Mouse (Mus musculus) forebrain, embryonic 12.5 days (tissue): ENCODE results near the gene Cd180. TPM values are rescaled to one million over a fixed set of nuclear protein-coding genes. Genes with fewer than 3 reads are reported as not detected.

Source experiments
- ATAC-seq: fragments of 200-750 bp; cut with Nextera tagmentation; 2 replicates; pipeline ENCODE4 v1.8.0; 2017; ENCODE audit warnings: moderate TSS enrichment; ENCODE audit not compliant: low FRiP score
- H3K27ac ChIP-seq: fragments of 300-500 bp; sonication (generic); 2 replicates; pipeline ENCODE4 v1.5.1; 2016; ENCODE audit warnings: mild to moderate bottlenecking
- H3K27me3 ChIP-seq: fragments of 300-500 bp; sonication (generic); 2 replicates; pipeline ENCODE4 v1.6.1; 2016; ENCODE audit warnings: mild to moderate bottlenecking
- H3K36me3 ChIP-seq: fragments of 300-500 bp; sonication (generic); replicated peaks from 2 replicates; pipeline ENCODE4 v1.6.1; 2016; ENCODE audit warnings: mild to moderate bottlenecking
- H3K4me1 ChIP-seq: fragments of 300-500 bp; sonication (generic); 2 replicates; pipeline ENCODE4 v1.6.1; 2016
- H3K4me2 ChIP-seq: fragments of 300-500 bp; sonication (generic); 2 replicates; pipeline ENCODE4 v1.6.1; 2016; ENCODE audit warnings: mild to moderate bottlenecking, moderate library complexity
- H3K4me3 ChIP-seq: fragments of 300-500 bp; sonication (generic); replicated peaks from 2 replicates; pipeline ENCODE4 v1.5.1; 2016; ENCODE audit warnings: mild to moderate bottlenecking
- H3K9ac ChIP-seq: fragments of 300-500 bp; sonication (generic); 2 replicates; pipeline ENCODE4 v1.6.1; 2016; ENCODE audit warnings: mild to moderate bottlenecking
- H3K9me3 ChIP-seq: fragments of 300-500 bp; sonication (generic); 2 replicates; pipeline ENCODE4 v1.6.1; 2016
- WGBS: fragments of 180-500 bp; shearing (Covaris S2); methylation state at CpG from one replicate; pipeline ENCODE4 v1.1.7; 2016; 5-methylcytosine and 5-hydroxymethylcytosine counted together
- polyA plus RNA-seq: library from polyadenylated mRNA; unstranded; fragments of >200 nt; fragmentation: Nextera tagmentation; extraction: Ambion mirVana; gene quantifications from 2 replicates; pipeline ENCODE4 v1.2.1, GENCODE M21; 2016

Cd180 gene
- polyA plus RNA-seq, 1 experiment from 2014 or later = 0.50 TPM

DNA sequence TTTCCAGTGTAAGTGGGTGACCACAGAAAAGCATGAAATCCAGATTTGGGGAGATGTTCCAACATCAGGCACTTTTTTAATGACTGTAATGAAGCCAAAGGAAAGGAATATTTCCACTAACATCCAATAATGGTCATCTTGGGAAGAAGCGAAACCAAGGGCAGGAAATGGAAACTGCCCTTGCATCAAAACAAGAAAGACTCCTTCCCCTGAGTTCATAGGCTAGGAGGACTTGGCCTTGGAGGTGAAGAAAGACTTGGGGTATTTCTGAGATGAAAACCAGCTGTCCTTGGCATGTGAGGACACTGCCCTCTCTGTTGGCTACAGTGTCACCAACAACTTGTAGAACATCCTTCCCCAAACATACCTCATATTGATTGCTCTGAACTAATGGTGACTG lies 5.2 kb upstream of the Cd180 start:
- 96% methylated on average over 1 of the region's 1 CpGs for WGBS
- no peak overlapping the region for H3K9ac ChIP-seq
- H3K27ac ChIP-seq = no peak overlapping the region
- no peak for ATAC-seq
- H3K36me3 ChIP-seq = no peaks in the 10 kb centered on the region
- no peaks in the 10 kb centered on the region for H3K9me3 ChIP-seq
- H3K27me3 ChIP-seq = no peaks in the 10 kb centered on the region
- H3K4me1 ChIP-seq = peaks cover 13% of the 10 kb centered on the region
- no peak overlapping the region for H3K4me3 ChIP-seq
- H3K4me2 ChIP-seq = no peak overlapping the region

DNA sequence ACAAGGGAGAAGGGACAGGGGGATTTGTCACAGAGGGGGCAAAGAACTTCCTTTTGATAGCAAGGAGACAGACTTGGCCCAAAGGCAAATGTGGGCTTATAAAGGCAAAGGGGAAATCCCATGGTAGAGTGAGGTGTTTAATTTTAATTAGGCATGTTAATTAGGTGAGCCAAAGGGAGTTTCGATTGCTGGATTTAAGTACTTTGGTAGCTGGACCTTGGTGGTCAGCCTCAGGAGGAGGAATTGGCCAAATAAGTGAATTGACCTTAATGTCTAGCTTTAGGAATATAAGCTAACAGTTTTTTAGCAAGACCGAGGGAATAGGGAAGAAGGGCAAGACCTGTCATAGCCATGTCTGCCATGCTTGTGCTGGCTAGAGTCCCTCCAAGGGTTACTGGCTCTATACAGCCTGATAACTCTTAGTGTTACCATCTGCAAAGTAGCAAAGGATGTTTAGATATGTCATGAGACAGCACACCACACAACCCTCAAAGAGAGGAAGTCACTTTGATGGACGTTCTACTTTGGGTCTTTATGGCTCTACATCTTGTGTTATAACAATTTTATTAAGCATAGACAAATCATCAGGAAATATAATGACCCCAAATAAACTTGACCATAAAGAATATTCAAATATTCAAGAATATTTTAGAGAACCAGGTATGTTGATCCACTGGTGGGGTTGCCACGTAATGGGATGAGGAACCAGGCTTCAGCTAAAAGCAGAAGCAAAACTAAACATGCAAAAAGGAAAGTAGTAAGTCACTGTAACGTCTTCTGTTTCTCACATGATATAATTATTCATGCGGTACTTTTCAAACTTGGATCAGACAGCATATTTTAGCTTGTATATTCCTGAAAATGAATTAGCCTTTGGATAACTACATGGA lies 3.9 kb upstream of the Cd180 start:
- H3K36me3 ChIP-seq = no peaks in the 10 kb centered on the region
- peaks cover 13% of the 10 kb centered on the region for H3K4me1 ChIP-seq
- H3K9me3 ChIP-seq = no peaks in the 10 kb centered on the region
- no peak overlapping the region for H3K4me3 ChIP-seq
- H3K9ac ChIP-seq = no peak overlapping the region
- no peaks in the 10 kb centered on the region for H3K27me3 ChIP-seq
- no peak overlapping the region for H3K27ac ChIP-seq
- ATAC-seq = no peak
- WGBS = 87% methylated on average over 6 of the region's 6 CpGs
- no peak overlapping the region for H3K4me2 ChIP-seq

GRCm38 (mm10) chr13:102690184-102690583 lies 3.2 kb upstream of the Cd180 start:
- no peaks in the 10 kb centered on the region for H3K36me3 ChIP-seq
- no peaks in the 10 kb centered on the region for H3K27me3 ChIP-seq
- H3K9me3 ChIP-seq = no peaks in the 10 kb centered on the region
- no peak overlapping the region for H3K4me2 ChIP-seq
- WGBS = 90% methylated on average over 5 of the region's 5 CpGs
- no peak overlapping the region for H3K4me3 ChIP-seq
- ATAC-seq = no peak
- no peak overlapping the region for H3K9ac ChIP-seq
- H3K27ac ChIP-seq = no peak overlapping the region
- peaks cover 13% of the 10 kb centered on the region for H3K4me1 ChIP-seq

DNA sequence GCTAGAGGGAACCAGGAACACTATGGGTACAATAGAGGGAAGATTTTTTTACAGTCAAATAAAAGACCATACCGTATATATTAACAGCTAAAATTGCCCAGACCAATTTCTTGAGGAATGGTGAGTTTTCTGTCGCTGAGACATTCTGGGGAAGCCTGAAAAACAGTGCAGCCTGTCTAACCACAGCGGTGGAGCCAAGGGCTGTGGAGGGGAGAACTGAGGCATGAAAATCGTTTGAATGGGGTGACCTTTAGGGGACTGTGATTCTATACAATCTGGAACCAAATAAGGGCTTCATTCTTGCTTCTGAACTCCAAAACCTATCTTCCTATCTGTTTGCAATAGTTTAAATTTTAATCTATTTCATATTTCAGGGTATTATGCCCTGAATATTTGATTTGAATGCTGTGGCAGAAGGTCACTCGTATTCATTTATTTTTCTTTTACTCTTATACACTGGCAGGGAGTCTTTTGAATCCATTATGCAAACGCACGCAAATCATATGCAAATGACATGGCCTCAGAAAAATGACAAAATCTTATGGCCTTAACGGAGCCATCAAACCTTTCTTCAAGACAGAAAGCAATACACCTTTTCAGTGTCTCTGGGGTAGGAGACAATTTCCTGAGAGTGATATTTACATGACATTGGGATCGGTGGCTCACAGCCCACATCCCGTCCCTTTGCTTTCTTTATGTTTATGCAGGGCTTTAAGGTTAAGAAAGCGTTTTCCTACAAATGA lies 1.8 kb upstream of the Cd180 start:
- H3K4me1 ChIP-seq = peaks cover 13% of the 10 kb centered on the region
- no peak overlapping the region for H3K27ac ChIP-seq
- H3K4me3 ChIP-seq = no peak overlapping the region
- no peak for ATAC-seq
- H3K36me3 ChIP-seq = no peaks in the 10 kb centered on the region
- WGBS = 51% methylated on average over 11 of the region's 11 CpGs
- no peak overlapping the region for H3K9ac ChIP-seq
- no peak overlapping the region for H3K4me2 ChIP-seq
- H3K9me3 ChIP-seq = no peaks in the 10 kb centered on the region
- no peaks in the 10 kb centered on the region for H3K27me3 ChIP-seq

DNA sequence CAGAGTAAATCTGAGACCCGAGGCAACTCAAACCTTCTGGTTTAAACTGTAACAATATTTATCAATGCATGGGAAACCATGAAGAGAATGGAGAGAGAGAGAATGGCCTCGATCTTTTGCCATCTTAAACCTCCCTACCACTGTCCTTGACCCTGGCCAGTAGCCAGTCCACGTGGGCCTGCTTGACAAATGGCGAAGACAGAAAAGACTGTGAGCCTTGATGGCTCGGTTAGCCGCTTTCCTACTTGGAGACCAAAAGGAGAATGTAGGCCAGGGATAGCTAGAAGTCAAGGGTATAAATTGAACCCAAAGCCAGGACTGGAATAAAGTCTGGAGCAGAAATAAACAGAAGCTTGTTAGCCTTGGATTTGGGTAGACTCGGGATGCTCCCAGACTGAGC lies 796 bp downstream of the Cd180 start:
- Histone ChIP-seq H3K9ac (no peak overlapping the region), H3K4me3 (no peak overlapping the region), H3K9me3 (no peaks in the 10 kb centered on the region), H3K4me2 (no peak overlapping the region), H3K27me3 (no peaks in the 10 kb centered on the region), H3K4me1 (peaks cover 23% of the 10 kb centered on the region), H3K36me3 (no peaks in the 10 kb centered on the region), H3K27ac (no peak overlapping the region)
- ATAC-seq = no peak
- 94% methylated on average over 7 of the region's 7 CpGs for WGBS

DNA sequence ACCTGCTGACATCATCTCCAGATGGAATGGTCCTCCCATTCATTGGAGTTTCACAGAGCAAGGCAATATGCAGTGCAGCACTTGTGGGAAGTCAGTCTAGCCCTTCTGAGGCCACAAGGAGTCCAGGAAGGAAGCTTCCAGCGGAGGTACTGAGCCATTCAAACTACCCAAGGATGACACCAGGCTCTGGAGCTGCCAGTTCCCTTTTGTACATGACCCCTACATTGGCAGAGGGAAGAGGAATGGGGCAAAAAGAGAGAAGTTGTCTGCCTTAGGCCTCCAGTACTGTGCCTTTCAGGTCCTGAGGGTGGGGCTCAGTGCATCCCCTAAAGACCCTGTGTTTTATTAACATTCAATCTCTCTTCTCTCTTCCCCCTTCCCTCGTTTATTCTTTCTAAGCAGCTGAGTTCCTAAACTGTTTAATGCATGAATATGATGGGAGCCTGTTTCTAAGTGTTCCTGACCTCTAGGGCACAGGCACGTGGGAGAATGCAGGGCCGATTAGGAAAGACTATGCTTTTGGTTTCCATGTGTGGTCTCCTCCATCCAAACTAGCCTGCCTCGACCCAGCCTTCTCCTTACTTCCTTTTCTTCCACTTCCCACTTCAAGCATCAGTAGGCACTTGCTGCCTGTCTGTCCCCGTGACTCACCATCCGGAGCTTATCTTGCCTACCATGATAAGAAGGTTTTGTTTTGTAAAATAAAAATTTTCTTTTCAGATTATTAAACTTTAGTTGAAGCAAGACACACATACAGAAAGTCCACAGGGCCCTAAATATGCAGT lies 2.0 kb downstream of the Cd180 start:
- H3K9ac ChIP-seq = no peak overlapping the region
- H3K27ac ChIP-seq = no peak overlapping the region
- H3K9me3 ChIP-seq = no peaks in the 10 kb centered on the region
- H3K4me3 ChIP-seq = no peak overlapping the region
- ATAC-seq = no peak
- H3K27me3 ChIP-seq = no peaks in the 10 kb centered on the region
- WGBS = 80% methylated on average over 7 of the region's 7 CpGs
- H3K4me1 ChIP-seq = peaks cover 31% of the 10 kb centered on the region
- H3K4me2 ChIP-seq = no peak overlapping the region
- H3K36me3 ChIP-seq = no peaks in the 10 kb centered on the region

GRCm38 (mm10) chr13:102698335-102698734 lies 5.0 kb downstream of the Cd180 start:
- Histone ChIP-seq H3K4me3 (peak overlapping the region; percentile 15), H3K9ac (0 out of 2 replicates have a peak overlapping the region, but pooled peaks have one; percentile 8), H3K9me3 (no peaks in the 10 kb centered on the region), H3K4me1 (peaks cover 27% of the 10 kb centered on the region), H3K36me3 (no peaks in the 10 kb centered on the region), H3K27me3 (no peaks in the 10 kb centered on the region), H3K4me2 (peak overlapping the region; percentile 36), H3K27ac (peak overlapping the region; percentile 89)
- ATAC-seq = peak; percentile 50; the same call in 1 of the 2 replicates
- 10% methylated on average over 10 of the region's 10 CpGs for WGBS

GRCm38 (mm10) chr13:102698751-102699323 lies 5.5 kb downstream of the Cd180 start:
- peak; percentile 92 for ATAC-seq
- Histone ChIP-seq H3K4me3 (peak overlapping the region; percentile 15; the same call in 1 of the 2 replicates), H3K9ac (0 out of 2 replicates have a peak overlapping the region, but pooled peaks have one; percentile 8), H3K4me2 (peak overlapping the region; percentile 36), H3K9me3 (no peaks in the 10 kb centered on the region), H3K27ac (peak overlapping the region; percentile 89), H3K36me3 (no peaks in the 10 kb centered on the region), H3K4me1 (peaks cover 27% of the 10 kb centered on the region), H3K27me3 (no peaks in the 10 kb centered on the region)
- WGBS = 21% methylated on average over 14 of the region's 14 CpGs

- no peaks in the 10 kb centered on the region for H3K9me3 ChIP-seq
- no peaks in the 10 kb centered on the region for H3K27me3 ChIP-seq
- H3K4me2 ChIP-seq = no peak overlapping the region
- no peak overlapping the region for H3K27ac ChIP-seq
- 92% methylated on average over 5 of the region's 5 CpGs for WGBS
- peaks cover 27% of the 10 kb centered on the region for H3K4me1 ChIP-seq
- no peak overlapping the region for H3K9ac ChIP-seq
- H3K4me3 ChIP-seq = no peak overlapping the region
- H3K36me3 ChIP-seq = no peaks in the 10 kb centered on the region
- ATAC-seq = no peak
These were observed 6.8 kb downstream of the Cd180 start for GRCm38 (mm10) chr13:102700176-102700575.

GRCm38 (mm10) chr13:102700744-102701143 lies 7.4 kb downstream of the Cd180 start:
- H3K9ac ChIP-seq = no peak overlapping the region
- H3K27me3 ChIP-seq = no peaks in the 10 kb centered on the region
- H3K4me1 ChIP-seq = peaks cover 27% of the 10 kb centered on the region
- H3K27ac ChIP-seq = no peak overlapping the region
- no peak overlapping the region for H3K4me2 ChIP-seq
- no peaks in the 10 kb centered on the region for H3K9me3 ChIP-seq
- WGBS = 83% methylated on average over 3 of the region's 3 CpGs
- H3K36me3 ChIP-seq = no peaks in the 10 kb centered on the region
- no peak overlapping the region for H3K4me3 ChIP-seq
- ATAC-seq = no peak

DNA sequence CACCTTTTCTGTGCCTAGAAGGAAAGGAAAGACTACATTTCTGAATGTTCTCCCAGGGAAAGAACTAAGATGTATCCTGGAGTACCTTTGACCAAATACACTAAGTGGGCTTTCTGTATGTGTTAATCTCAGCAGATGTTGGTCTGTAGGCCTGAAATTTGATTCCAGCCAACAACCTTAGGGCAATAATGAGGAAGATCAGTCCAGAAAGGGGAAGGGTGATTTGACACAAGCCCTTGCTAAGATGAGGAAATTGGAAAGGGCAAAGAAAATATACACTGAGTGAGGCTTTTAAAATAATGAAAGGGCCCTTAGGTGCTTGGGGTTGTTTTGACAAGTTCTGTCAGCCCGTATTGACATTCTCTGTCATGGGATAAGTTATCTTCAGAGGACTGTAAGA lies 23.6 kb downstream of the Cd180 start:
- Histone ChIP-seq H3K9ac (no peak overlapping the region), H3K36me3 (no peaks in the 10 kb centered on the region), H3K9me3 (no peaks in the 10 kb centered on the region), H3K27me3 (no peaks in the 10 kb centered on the region), H3K27ac (no peak overlapping the region), H3K4me1 (no peaks in the 10 kb centered on the region), H3K4me3 (no peak overlapping the region), H3K4me2 (no peak overlapping the region)
- no peak for ATAC-seq
- WGBS = 78% methylated on average over 1 of the region's 1 CpGs

- no peak overlapping the region for H3K4me2 ChIP-seq
- H3K4me1 ChIP-seq = no peaks in the 10 kb centered on the region
- H3K27me3 ChIP-seq = no peaks in the 10 kb centered on the region
- H3K4me3 ChIP-seq = no peak overlapping the region
- H3K9me3 ChIP-seq = no peaks in the 10 kb centered on the region
- no peak overlapping the region for H3K9ac ChIP-seq
- no peak for ATAC-seq
- H3K27ac ChIP-seq = no peak overlapping the region
- H3K36me3 ChIP-seq = no peaks in the 10 kb centered on the region
These were observed 32.1 kb downstream of the Cd180 start for GRCm38 (mm10) chr13:102725416-102725815.
